Mouse (Mus musculus) cerebral cortex, adult 2 months (tissue): Measurements from ENCODE around the gene Tfe3.

Source experiments
- WGBS: fragments of 180-500 bp; shearing (Covaris S2); methylation state at CpG from one replicate; pipeline ENCODE4 v1.1.7; 2018; 5-methylcytosine and 5-hydroxymethylcytosine counted together

Tfe3 gene

DNA sequence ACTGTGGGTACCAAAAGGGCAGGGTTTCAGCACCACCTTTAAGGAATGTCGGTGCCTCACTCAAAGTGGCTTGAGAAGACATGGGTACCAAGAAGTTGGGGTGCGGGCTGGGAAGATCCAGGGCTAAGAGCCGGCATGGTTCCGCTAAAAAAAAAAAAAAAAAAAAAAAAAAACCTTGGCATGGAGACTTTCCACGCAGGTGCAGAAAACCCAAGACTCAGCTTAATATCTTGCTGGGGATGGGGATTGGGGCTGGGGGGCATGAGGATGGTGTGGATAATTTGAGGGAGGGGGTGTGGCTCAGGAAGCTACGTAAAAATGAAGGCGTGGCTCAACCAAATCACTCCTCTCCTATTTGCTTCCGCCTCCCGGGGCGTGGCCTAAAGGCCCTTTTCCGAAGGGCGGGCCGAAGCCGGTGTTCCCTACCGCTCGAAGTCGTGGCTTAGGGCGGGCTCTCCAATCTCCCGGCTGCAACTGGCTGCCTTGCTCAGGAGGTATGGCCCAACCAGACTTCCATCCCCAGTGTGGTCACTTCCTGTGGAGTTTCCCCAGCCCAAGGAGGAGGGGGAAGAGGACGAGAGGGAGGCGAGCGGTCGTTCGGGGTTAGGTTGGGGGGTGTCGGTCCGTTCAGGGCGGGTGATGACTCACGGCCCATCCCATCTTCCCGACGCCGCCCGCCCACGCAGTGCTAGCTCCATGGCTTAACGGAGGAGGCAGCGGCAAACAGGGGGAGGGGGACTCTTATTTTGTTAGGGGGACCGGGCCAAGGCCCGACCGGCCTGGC lies at the start of gene Tfe3:
TSS of gene Tfe3 (plus strand) at position 424 of the 784 bp plus-strand sequence.
- WGBS = 2% methylated on average over 27 of the region's 38 CpGs

- WGBS = 21% methylated on average over 6 of the region's 12 CpGs
Measured at GRCm38 (mm10) chrX:7713764-7714134, 48.6 kb upstream of the Tfe3 start.

GRCm38 (mm10) chrX:7714135-7714899 lies 48.0 kb upstream of the Tfe3 start, which contains the start of gene Wdr45:
Gene Wdr45, plus strand, starts transcription at chrX:7714333.
- WGBS = 10% methylated on average over 45 of the region's 60 CpGs

DNA sequence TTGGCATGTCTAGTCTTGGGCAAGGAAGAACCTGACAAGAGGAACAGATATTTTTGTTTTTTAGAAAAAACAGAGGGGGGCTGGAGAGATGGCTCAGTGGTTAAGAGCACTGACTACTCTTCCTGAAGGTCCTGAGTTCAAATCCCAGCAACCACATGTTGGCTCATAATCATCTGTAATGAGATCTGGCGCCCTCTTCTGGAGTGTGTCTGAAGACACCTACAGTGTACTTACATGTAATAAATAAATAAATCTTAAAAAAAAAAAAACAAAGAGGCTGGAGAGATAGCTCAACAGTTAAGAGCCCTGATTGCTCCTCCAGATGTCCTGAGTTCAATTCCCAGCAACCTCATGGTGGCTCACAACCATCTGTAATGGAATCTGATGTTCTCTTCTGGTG lies 46.3 kb upstream of the Tfe3 start:
- 36% methylated on average over 1 of the region's 1 CpGs for WGBS

DNA sequence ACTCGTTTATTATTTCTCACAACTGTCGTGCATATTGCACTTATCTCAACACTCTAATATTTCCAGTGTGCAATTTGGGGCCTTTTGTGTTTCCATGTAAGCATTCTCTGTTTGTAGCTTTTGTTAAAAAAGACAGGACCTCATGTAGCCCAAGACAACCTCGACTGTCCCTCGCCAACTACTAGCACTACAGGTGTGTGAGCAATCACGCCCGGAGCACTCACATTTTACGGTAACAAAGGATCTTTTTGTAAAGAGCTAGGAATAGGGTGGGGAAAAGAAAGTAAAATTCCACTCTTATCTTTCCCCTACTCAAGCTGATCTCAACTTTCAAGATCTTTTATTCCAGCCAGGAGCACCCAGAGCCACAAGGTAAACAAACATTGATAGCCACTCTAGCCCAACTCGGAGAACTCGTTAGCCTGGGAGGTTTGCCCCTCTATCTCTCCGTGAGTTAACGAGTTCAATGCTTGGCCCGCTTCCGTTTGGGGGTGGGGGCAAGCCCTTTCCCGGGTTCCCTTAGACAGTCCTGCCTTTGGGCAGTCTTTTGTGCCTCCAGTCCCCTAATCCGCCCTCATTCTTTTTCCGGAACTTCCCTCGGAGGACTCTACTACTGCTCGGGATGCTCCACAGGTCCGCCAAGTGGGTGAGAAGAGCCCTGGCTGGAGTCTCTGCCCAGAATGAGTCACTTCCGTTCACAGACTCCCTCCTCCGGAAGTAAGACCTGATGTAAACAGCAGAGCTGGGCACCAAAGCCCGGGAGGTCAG lies 40.7 kb upstream of the Tfe3 start, which contains the start of gene Gm45208:
TSS of gene Gm45208 (plus strand) at position 732 of the 768 bp plus-strand sequence.
- WGBS = 9% methylated on average over 22 of the region's 22 CpGs

GRCm38 (mm10) chrX:7722282-7722611 lies 40.1 kb upstream of the Tfe3 start:
- 7% methylated on average over 11 of the region's 11 CpGs for WGBS

- WGBS = 14% methylated on average over 4 of the region's 4 CpGs
Measured at GRCm38 (mm10) chrX:7722691-7723090, 39.7 kb upstream of the Tfe3 start.

- 88% methylated on average over 7 of the region's 7 CpGs for WGBS
Measured at GRCm38 (mm10) chrX:7724135-7724534, 38.2 kb upstream of the Tfe3 start.

GRCm38 (mm10) chrX:7725841-7726240 lies 36.5 kb upstream of the Tfe3 start:
- 94% methylated on average over 11 of the region's 12 CpGs for WGBS

- 84% methylated on average over 13 of the region's 13 CpGs for WGBS
Measured at GRCm38 (mm10) chrX:7727176-7727575, 35.2 kb upstream of the Tfe3 start.

DNA sequence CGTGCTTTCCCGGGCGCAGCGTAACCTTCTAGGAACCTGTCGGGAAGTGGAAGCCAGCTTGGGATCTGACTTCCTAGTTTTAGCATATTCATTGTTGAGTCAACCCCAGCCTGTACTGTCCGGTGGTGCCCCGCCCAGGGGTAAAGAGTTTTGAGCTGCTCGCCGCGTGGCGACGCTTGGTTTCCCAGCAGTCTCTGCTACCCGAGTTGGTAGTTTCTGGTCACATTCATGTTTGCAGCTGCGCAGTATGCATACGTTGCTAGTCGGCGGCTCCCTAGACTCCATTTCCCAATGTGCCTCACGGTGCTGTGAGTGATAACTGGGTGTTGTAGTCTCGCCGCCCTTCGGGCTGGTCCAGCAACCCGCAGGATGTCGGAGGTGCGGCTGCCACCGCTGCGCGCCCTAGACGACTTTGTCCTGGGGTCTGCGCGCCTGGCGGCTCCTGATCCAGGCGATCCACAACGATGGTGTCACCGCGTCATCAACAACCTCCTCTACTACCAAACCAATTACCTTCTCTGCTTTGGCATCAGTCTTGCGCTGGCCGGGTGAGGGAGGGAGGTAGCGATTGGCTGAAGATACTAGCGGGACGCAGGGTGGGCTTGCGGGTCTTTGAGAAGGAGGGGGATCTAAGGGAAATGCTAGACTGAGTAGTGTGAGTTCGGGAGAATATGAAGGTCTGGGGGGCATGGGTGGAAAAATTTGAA lies 34.0 kb upstream of the Tfe3 start, which contains the start of gene Praf2:
TSS of gene Praf2 (plus strand) at position 225 of the 707 bp plus-strand sequence.
- 3% methylated on average over 42 of the region's 42 CpGs for WGBS

- 19% methylated on average over 4 of the region's 4 CpGs for WGBS
Measured at GRCm38 (mm10) chrX:7728922-7729265, 33.5 kb upstream of the Tfe3 start.

DNA sequence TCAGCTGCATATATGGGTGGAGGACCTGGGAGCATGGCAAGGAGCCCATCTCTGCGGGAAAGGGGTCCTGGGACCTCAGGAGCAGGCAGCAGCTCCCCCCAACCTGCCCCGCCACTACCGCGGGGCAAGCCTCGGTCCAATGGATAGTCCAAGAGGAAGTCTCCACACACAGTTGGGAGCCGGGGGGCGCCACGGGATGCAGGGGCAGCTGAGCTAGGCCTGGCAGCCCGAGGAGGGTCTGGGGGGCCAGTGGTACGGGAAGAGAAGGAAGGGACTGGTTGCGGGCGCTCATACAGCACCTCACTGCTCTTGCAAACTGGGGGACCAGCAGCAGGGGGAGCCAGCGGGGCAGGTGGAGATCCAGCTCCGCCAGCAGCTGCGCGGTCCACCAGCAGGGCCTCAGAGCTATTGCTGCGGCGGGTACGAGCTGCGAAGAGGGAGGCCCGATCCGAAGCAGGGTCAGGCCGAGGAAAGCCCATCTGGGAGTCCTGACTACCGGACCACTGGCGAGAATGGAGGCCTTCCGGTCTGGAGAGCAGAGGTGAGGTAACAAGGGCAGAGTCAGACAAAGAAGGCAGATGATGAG lies 28.7 kb upstream of the Tfe3 start:
- 57% methylated on average over 14 of the region's 26 CpGs for WGBS

GRCm38 (mm10) chrX:7739336-7740081 lies 22.9 kb upstream of the Tfe3 start:
- 66% methylated on average over 14 of the region's 14 CpGs for WGBS

DNA sequence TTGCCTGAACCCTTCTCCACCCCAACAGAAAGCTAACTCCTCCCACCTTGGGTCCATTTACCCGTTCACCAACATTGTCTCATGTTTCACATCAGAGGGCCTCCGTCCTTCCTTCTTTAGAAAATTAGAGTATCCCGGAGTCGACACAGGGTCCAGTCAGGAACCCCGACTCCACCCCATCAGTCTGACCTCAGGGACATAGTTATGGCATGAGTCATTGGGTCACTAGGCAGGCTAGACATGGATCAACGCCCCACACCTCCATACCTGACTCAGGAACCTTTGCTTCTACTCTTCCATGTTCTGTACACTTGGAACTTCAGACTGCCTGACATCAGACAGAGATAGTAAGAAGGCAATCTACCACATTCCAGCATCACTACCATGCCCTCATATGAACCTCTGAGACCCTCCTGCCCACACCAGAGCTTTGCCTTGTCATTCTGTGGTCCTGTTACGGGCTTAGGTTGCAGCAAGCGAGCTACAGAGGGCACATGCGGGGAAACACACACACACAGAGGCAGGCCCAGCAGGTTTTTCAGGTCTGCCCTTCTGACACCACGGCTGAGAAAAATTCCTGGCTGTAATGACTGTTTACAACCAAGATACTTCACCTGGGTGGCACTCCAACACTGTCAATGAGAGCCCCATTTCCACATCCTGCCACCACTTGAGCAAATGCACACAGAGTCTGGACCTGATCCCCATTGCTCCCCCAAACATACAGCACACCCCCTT lies 22.1 kb upstream of the Tfe3 start:
- WGBS = 77% methylated on average over 10 of the region's 10 CpGs

GRCm38 (mm10) chrX:7741103-7741502 lies 21.3 kb upstream of the Tfe3 start:
- 69% methylated on average over 5 of the region's 5 CpGs for WGBS

DNA sequence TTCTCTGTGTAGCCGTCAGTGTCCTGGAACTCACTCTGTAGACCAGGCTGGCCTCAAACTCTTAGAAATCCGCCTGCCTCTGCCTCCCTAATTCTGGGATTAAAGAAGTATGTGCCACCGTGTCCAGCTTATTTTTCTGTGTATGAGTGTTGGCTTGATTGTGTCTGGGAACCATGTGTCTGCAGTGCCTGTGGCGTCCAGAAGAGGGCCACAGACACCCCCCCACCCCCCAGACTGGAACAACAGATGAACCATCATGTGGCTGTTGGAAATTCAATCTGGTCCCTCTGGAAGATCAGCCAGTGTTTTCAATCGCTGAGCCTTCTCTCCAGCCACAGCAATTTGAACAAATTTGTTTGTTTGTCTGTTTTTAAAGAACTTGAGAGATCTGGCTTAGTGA lies 18.9 kb upstream of the Tfe3 start:
- 40% methylated on average over 5 of the region's 5 CpGs for WGBS

GRCm38 (mm10) chrX:7744940-7745339 lies 17.4 kb upstream of the Tfe3 start:
- 68% methylated on average over 1 of the region's 1 CpGs for WGBS

DNA sequence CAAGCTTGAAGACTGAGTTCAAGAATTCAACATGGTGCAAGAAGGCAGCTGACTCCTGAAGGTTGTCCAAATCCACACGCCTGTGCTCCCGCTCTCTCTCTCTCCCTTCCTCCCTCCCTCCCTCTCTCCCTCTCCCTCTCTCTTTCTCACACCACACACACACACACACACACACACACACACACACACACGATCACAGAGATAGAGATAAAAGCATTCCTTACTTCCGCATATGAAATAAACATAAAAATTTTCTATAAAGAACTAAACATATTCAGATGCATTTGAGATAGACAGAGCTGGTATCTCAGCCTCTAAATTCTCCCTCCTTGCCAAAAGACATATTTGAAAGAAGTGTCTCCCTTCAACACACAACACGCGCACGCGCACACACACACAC lies 16.9 kb upstream of the Tfe3 start:
- 69% methylated on average over 8 of the region's 8 CpGs for WGBS
